Mouse (Mus musculus): Measurements from ENCODE around the gene Zfp839.

The Zfp839 gene

GRCm38 (mm10) chr12:110850010-110850928, at the start of gene Zfp839:
Gene Zfp839 (plus strand): TSS chr12:110850253.
- DNase-seq (ENCODE audit: low spot score), result peak; percentile 70

DNA sequence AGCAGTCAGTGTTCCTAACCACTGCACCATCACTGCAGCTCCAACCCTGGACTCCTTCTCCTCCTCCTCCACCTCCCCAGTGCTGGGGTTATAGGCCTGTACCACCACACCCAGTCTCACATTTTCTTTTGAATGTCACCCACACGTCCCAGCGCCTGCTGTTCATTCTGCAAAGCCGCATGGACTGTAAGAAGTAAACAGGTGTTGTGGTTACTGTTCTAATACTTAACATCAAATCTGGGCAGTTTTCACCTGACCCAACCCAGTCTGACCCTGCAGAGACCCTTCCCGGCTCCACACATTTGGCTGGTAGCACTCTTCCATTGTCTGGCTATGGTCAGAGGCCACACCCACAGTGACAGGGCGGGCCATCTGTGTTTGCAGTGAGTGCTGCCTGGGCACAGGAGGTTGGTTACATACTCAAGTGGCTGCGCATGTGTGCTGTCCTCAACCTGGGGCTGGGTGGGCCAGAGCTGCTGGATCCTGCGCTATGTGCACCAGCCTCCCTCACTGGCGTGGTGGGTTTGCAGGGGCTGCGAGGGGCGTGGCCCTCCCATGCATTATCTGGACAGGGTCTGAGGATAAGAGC, 48.1 kb upstream of the Zfp839 start:
- no peak for DNase-seq (ENCODE audit: low spot score)

DNA sequence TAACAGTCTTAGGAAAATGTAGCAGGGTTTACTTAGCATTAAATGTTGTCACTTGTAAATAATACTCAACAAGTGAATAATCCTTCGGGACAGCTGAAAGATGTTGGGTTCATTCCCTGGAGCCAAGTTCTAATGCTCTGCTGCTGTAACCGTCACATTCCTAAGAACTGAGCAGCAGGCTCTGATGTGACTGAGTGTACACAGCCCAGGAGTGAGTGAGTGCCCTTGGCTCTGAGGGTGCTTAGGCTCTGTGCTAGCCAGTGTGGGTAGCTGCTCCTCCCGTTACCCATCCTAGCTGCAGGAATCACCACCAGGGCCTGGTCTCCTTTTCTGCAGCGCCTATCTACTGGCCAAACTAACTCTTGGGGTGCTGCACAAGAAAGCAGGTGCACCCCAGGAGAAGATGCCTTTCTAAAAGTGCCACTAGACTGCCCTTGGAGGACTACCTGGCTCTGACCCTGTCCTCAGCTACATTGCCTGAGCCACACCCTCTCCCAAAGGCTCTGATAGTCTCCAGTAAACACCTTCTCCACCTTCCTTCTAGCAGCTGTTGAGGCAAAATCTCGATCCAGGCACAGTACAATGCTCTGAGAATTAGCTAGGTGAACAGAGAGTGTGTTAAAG, 47.3 kb upstream of the Zfp839 start:
- DNase-seq (ENCODE audit: low spot score), result no peak

- peak; percentile 16 for DNase-seq (ENCODE audit: low spot score)
These were observed 45.8 kb upstream of the Zfp839 start for GRCm38 (mm10) chr12:110804261-110804660.

GRCm38 (mm10) chr12:110806301-110806970, 43.6 kb upstream of the Zfp839 start:
- no peak for DNase-seq (ENCODE audit: low spot score)

GRCm38 (mm10) chr12:110808430-110808829, 41.6 kb upstream of the Zfp839 start:
- no peak for DNase-seq (ENCODE audit: low spot score)

GRCm38 (mm10) chr12:110808848-110809247, 41.2 kb upstream of the Zfp839 start:
- DNase-seq (ENCODE audit: low spot score), result no peak

GRCm38 (mm10) chr12:110813132-110813531, 36.9 kb upstream of the Zfp839 start:
- DNase-seq (ENCODE audit: low spot score), result no peak

DNA sequence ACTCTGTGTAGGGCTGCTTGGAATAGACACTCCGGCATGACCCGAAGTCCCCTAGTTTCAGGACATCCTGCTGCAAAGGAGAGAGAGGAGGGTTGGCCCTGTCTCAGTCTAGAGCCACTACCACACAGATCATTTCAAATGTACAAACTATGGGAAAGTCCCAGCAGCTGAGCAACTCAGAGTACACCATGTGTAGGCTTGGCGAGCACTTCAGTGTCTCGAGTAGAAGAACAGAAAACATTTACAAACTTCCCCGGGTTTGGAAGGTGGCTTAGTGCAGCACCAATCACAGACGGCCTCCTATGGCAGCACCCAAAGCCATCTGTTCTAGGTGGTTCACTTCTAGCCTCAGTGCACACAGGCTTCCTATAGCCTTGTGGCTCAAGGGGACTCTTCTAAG, 36.4 kb upstream of the Zfp839 start:
- DNase-seq (ENCODE audit: low spot score), result no peak

GRCm38 (mm10) chr12:110814924-110815323, 35.1 kb upstream of the Zfp839 start:
- no peak for DNase-seq (ENCODE audit: low spot score)

GRCm38 (mm10) chr12:110816833-110817232, 33.2 kb upstream of the Zfp839 start:
- no peak for DNase-seq (ENCODE audit: low spot score)

DNA sequence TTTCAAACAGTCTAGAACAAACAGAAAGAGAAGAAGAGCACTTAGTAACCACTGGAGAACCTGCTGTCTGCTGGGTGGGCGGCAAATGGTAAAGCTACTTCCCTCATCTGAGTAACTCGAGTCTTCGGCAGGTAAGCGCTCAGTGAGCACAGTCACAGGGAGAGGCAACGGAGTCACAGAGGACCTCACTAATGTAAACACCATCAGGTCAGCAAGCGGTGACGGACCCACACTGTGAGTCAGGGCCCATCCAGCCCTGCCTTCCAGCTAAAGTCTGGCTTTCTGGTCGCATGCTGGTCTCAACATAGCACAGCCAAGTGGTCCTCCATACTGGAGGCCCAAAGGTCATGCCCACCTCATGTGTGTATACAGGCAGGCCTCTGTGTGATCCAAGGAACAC, 30.7 kb upstream of the Zfp839 start:
- no peak for DNase-seq (ENCODE audit: low spot score)

GRCm38 (mm10) chr12:110821787-110822186, 28.3 kb upstream of the Zfp839 start:
- no peak for DNase-seq (ENCODE audit: low spot score)

- DNase-seq (ENCODE audit: low spot score), result no peak
These were observed 27.7 kb upstream of the Zfp839 start for GRCm38 (mm10) chr12:110822366-110822765.

DNA sequence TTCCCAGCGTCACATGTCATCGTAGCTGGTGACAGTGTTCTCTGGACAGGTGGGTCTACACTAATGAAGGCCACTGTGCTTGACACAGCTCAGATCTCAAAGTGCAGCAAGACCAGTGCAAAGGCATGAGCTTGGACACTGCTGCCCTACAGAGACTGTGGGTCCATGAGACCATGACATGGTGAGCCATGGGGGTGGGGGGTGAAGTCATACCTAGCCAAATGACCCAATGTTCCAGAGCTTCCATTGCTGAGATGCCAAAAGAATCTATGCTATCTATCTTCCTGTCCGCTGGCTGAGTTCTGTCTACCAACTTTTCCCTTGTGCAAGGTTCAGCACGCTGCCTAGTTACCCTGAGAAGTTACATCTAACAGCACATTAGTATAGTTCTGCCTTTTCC, 21.1 kb upstream of the Zfp839 start:
- DNase-seq (ENCODE audit: low spot score), result no peak

- no peak for DNase-seq (ENCODE audit: low spot score)
These were observed 19.6 kb upstream of the Zfp839 start for GRCm38 (mm10) chr12:110830293-110831024.

DNA sequence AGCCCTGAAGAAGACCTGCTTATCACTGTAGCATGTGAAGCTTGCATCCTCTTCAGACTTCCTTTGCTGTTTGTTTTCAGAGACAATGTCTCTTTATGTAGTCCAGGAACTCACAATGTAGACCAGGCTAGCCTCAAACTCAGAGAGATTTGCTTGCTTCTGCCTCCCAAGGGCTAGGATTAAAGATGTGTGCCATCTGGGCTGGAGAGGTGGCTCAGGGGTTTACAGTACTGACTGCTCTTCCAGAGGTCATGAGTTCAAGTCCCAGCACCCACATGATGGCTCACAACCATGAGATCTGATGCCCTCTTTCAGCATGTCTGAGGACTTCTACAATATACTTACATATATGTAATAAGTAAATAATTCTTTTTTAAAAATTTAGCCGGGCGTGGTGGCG, 14.9 kb upstream of the Zfp839 start:
- no peak for DNase-seq (ENCODE audit: low spot score)

- no peak for DNase-seq (ENCODE audit: low spot score)
These were observed 13.3 kb upstream of the Zfp839 start for GRCm38 (mm10) chr12:110836729-110837128.

DNA sequence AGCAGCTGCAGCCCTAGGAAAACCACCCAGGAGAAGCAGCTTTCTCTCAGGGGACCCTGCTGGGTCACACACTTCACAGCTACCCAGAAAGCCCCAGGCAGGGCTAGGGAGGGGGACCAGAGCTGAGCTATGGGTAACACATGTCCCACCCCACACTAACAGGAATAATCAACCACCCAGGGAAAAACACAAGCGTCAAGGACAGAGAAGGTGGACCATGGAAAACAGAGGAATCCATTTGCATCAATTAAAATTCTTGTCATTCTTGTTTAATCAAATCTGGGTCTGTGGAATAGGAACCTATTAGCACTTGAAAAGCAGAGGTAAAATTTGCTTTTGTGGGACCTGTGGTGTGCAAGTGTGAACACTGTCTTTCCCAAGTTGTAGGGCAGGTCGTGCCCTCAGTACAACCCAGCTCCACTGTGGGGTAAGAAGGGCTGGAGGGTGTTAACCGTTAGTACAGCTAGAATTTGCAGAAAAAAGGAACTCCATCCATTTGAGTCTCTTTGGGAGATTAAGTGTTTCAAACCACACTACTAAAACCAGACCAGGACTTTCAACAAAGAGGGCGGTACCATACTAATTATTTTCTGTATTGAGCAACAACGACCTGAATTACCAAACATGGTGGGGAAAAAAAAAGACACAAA, 12.7 kb upstream of the Zfp839 start:
- no peak for DNase-seq (ENCODE audit: low spot score)

GRCm38 (mm10) chr12:110837850-110838249, 12.2 kb upstream of the Zfp839 start:
- DNase-seq (ENCODE audit: low spot score), result no peak

Data from ovary, adult 18-20 months (tissue).